Mouse (Mus musculus): ENCODE data around the gene Comt. TPM values are rescaled to one million over a fixed set of nuclear protein-coding genes. Genes with fewer than 3 reads are reported as not detected.

Comt gene
- polyA plus RNA-seq, 1 experiment from 2014 or later = 53.5 TPM

- Histone ChIP-seq H3K4me2 (no peak overlapping the region), H3K9ac (no peak overlapping the region), H3K27me3 (no peaks in the 10 kb centered on the region), H3K4me1 (peaks cover 5% of the 10 kb centered on the region; the same call in 1 of the 2 replicates), H3K4me3 (replicated peaks) (no peak overlapping the region), H3K36me3 (replicated peaks) (peaks cover 24% of the 10 kb centered on the region), H3K9me3 (no peaks in the 10 kb centered on the region), H3K27ac (no peak overlapping the region)
- WGBS = 81% methylated on average over 4 of the region's 4 CpGs
- no peak for ATAC-seq (ENCODE audit: low FRiP score)
Observed at GRCm38 (mm10) chr16:18418756-18419602, 7.7 kb downstream of the Comt start.

- Histone ChIP-seq H3K27me3 (no peaks in the 10 kb centered on the region), H3K9me3 (no peaks in the 10 kb centered on the region), H3K9ac (no peak overlapping the region), H3K4me3 (replicated peaks) (no peak overlapping the region), H3K27ac (no peak overlapping the region), H3K4me1 (0 out of 2 replicates have a peak, but pooled peaks cover 4% of the 10 kb centered on the region), H3K4me2 (no peak overlapping the region), H3K36me3 (replicated peaks) (peaks cover 18% of the 10 kb centered on the region)
- WGBS = 86% methylated on average over 5 of the region's 5 CpGs
- no peak for ATAC-seq (ENCODE audit: low FRiP score)
Observed at GRCm38 (mm10) chr16:18417491-18417890, 9.2 kb downstream of the Comt start.

- peaks cover 5% of the 10 kb centered on the region for H3K4me1 ChIP-seq
- H3K36me3 ChIP-seq (replicated peaks) = peaks cover 13% of the 10 kb centered on the region
- H3K4me2 ChIP-seq = no peak overlapping the region
- ATAC-seq (ENCODE audit: low FRiP score) = no peak
- H3K27ac ChIP-seq = no peak overlapping the region
- no peak overlapping the region for H3K4me3 ChIP-seq (replicated peaks)
- H3K9ac ChIP-seq = no peak overlapping the region
- 87% methylated on average over 3 of the region's 3 CpGs for WGBS
- no peaks in the 10 kb centered on the region for H3K27me3 ChIP-seq
- no peaks in the 10 kb centered on the region for H3K9me3 ChIP-seq
Observed at GRCm38 (mm10) chr16:18416837-18417236, 9.8 kb downstream of the Comt start.

- no peak overlapping the region for H3K4me2 ChIP-seq
- peaks cover 11% of the 10 kb centered on the region for H3K4me1 ChIP-seq
- no peak for ATAC-seq (ENCODE audit: low FRiP score)
- H3K9me3 ChIP-seq = no peaks in the 10 kb centered on the region
- no peaks in the 10 kb centered on the region for H3K27me3 ChIP-seq
- no peak overlapping the region for H3K4me3 ChIP-seq (replicated peaks)
- no peak overlapping the region for H3K27ac ChIP-seq
- H3K36me3 ChIP-seq (replicated peaks) = peaks cover 13% of the 10 kb centered on the region
- no peak overlapping the region for H3K9ac ChIP-seq
- 82% methylated on average over 18 of the region's 18 CpGs for WGBS
Observed at GRCm38 (mm10) chr16:18416094-18416761, 10.4 kb downstream of the Comt start.

- Histone ChIP-seq H3K27ac (no peak overlapping the region), H3K9ac (no peak overlapping the region), H3K4me2 (no peak overlapping the region), H3K27me3 (no peaks in the 10 kb centered on the region; the same call in 1 of the 2 replicates), H3K4me1 (peaks cover 19% of the 10 kb centered on the region), H3K4me3 (replicated peaks) (no peak overlapping the region), H3K36me3 (replicated peaks) (peaks cover 33% of the 10 kb centered on the region), H3K9me3 (no peaks in the 10 kb centered on the region)
- ATAC-seq (ENCODE audit: low FRiP score) = no peak
- 89% methylated on average over 7 of the region's 7 CpGs for WGBS
Observed at GRCm38 (mm10) chr16:18413032-18413816, 13.4 kb downstream of the Comt start.

GRCm38 (mm10) chr16:18411802-18412476 is 14.7 kb downstream of the Comt start:
- WGBS = 85% methylated on average over 12 of the region's 12 CpGs
- Histone ChIP-seq H3K4me3 (replicated peaks) (no peak overlapping the region), H3K9me3 (no peaks in the 10 kb centered on the region), H3K4me1 (peaks cover 19% of the 10 kb centered on the region), H3K36me3 (replicated peaks) (peaks cover 36% of the 10 kb centered on the region), H3K9ac (no peak overlapping the region), H3K27me3 (no peaks in the 10 kb centered on the region; the same call in 1 of the 2 replicates), H3K27ac (no peak overlapping the region), H3K4me2 (no peak overlapping the region)
- ATAC-seq (ENCODE audit: low FRiP score) = no peak

- 0 out of 2 replicates have a peak overlapping the region, but pooled peaks have one; percentile 12 for H3K9ac ChIP-seq
- no peak overlapping the region for H3K4me3 ChIP-seq (replicated peaks)
- H3K4me1 ChIP-seq = peaks cover 22% of the 10 kb centered on the region
- WGBS = 62% methylated on average over 13 of the region's 13 CpGs
- H3K4me2 ChIP-seq = no peak overlapping the region
- no peaks in the 10 kb centered on the region for H3K9me3 ChIP-seq
- H3K27ac ChIP-seq = peak overlapping the region; percentile 36; the same call in 1 of the 2 replicates
- H3K36me3 ChIP-seq (replicated peaks) = peaks cover 38% of the 10 kb centered on the region
- H3K27me3 ChIP-seq = no peaks in the 10 kb centered on the region; the same call in 1 of the 2 replicates
- no peak for ATAC-seq (ENCODE audit: low FRiP score)
Observed at GRCm38 (mm10) chr16:18411026-18411649, 15.5 kb downstream of the Comt start.

- H3K27ac ChIP-seq = peak overlapping the region; percentile 36; the same call in 1 of the 2 replicates
- H3K4me3 ChIP-seq (replicated peaks) = no peak overlapping the region
- WGBS = 79% methylated on average over 5 of the region's 5 CpGs
- H3K9me3 ChIP-seq = no peaks in the 10 kb centered on the region
- H3K4me2 ChIP-seq = no peak overlapping the region
- no peaks in the 10 kb centered on the region; the same call in 1 of the 2 replicates for H3K27me3 ChIP-seq
- H3K36me3 ChIP-seq (replicated peaks) = peaks cover 43% of the 10 kb centered on the region
- H3K4me1 ChIP-seq = peaks cover 22% of the 10 kb centered on the region
- no peak for ATAC-seq (ENCODE audit: low FRiP score)
- 0 out of 2 replicates have a peak overlapping the region, but pooled peaks have one; percentile 12 for H3K9ac ChIP-seq
Observed at GRCm38 (mm10) chr16:18410418-18410817, 16.2 kb downstream of the Comt start.

- Histone ChIP-seq H3K27me3 (no peaks in the 10 kb centered on the region; the same call in 1 of the 2 replicates), H3K27ac (no peak overlapping the region), H3K9ac (no peak overlapping the region), H3K9me3 (no peaks in the 10 kb centered on the region), H3K36me3 (replicated peaks) (peaks cover 47% of the 10 kb centered on the region), H3K4me1 (peaks cover 22% of the 10 kb centered on the region), H3K4me2 (no peak overlapping the region), H3K4me3 (replicated peaks) (no peak overlapping the region)
- no peak for ATAC-seq (ENCODE audit: low FRiP score)
- WGBS = 72% methylated on average over 4 of the region's 4 CpGs
Observed at GRCm38 (mm10) chr16:18409776-18410175, 16.9 kb downstream of the Comt start.

GRCm38 (mm10) chr16:18407912-18408311 is 18.7 kb downstream of the Comt start:
- no peak for ATAC-seq (ENCODE audit: low FRiP score)
- Histone ChIP-seq H3K4me1 (peaks cover 22% of the 10 kb centered on the region), H3K27ac (peak overlapping the region; percentile 36; the same call in 1 of the 2 replicates), H3K27me3 (no peaks in the 10 kb centered on the region; the same call in 1 of the 2 replicates), H3K4me3 (replicated peaks) (no peak overlapping the region), H3K9ac (no peak overlapping the region), H3K4me2 (no peak overlapping the region), H3K9me3 (no peaks in the 10 kb centered on the region), H3K36me3 (replicated peaks) (peaks cover 66% of the 10 kb centered on the region)
- 81% methylated on average over 7 of the region's 7 CpGs for WGBS

GRCm38 (mm10) chr16:18406293-18406692 is 20.4 kb downstream of the Comt start:
- 25% methylated on average over 2 of the region's 2 CpGs for whole genome bisulfite sequencing
- no peaks in the 10 kb centered on the region for H3K9me3 ChIP-seq
- H3K4me1 ChIP-seq = peaks cover 23% of the 10 kb centered on the region
- H3K4me2 ChIP-seq = no peak overlapping the region
- ATAC-seq (ENCODE audit: low FRiP score) = peak; percentile 49; the same call in 1 of the 2 replicates
- no peaks in the 10 kb centered on the region; the same call in 1 of the 2 replicates for H3K27me3 ChIP-seq
- no peak overlapping the region for H3K4me3 ChIP-seq (replicated peaks)
- H3K9ac ChIP-seq = peak overlapping the region; percentile 7; the same call in 1 of the 2 replicates
- peaks cover 82% of the 10 kb centered on the region for H3K36me3 ChIP-seq (replicated peaks)
- H3K27ac ChIP-seq = peak overlapping the region; percentile 61

Measured in forebrain, embryonic 12.5 days (tissue).